Mouse (Mus musculus): ENCODE measurements at regions not wholly inside any gene's neighbourhood (a gene's known extent, or its start where the extent isn't known, plus 50 kb on each side); places are given as distances from the start of the nearest gene placed in this dataset.

DNA sequence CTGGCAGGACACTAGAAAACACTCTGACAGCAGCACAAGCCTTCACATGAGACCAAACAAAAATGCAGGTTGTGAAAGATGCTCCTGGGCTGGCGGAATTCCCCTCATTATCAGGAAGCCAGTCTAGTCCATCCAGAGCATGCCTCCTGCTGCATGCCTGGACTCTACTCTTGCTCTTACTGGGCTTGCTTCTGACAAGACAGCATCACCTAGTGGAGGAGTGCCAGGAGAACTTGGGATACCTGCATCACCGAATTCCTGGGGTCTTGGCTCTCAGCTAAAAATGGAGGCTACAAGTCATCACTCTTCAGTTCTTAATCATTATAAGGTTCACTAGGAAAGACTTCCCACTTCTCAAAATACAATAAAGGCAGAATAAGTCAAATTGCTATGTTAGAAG is 78.8 kb upstream of the Rnf32 start:
- TF ChIP-seq CTCF (IDR thresholded peaks at IDR 0.05; ENCODE audit: low read depth) (no peak), EP300 (IDR thresholded peaks at IDR 0.05; ENCODE audit: low read depth) (no peak)

Measured in heart, postnatal 0 days (tissue).